Comparison of ENCODE assay signal across 14 mouse cellular contexts in genomic region chr17:35817226-35817625, GRCm38 (mm10). TPM values are rescaled to one million over a fixed set of nuclear protein-coding genes. Genes with fewer than 3 reads are reported as not detected.
DNase-seq lines count a peak whose midpoint lies in the region; ATAC-seq lines count a peak whose summit lies in the region.
"Had no signal": no experiment of that assay in that cellular context is flagged by ENCODE, and none has a peak within 500 bp of the region (broad histone marks: within the 10 kb centered on the region; RNA-seq: fewer than 3 reads in every experiment).

No protein-coding gene starts in this region.

- peaks cover 16% of the 10 kb centered on the region for H3K4me1 ChIP-seq in kidney, embryonic 14.5 days (ENCODE audit: control insufficient read depth, insufficient read depth, low read length)
- H3K4me1 ChIP-seq in embryonic facial prominence, embryonic 14.5 days (ENCODE audit: control insufficient read depth, insufficient read depth, low read length): peaks cover 51% of the 10 kb centered on the region
- H3K4me1 ChIP-seq in limb, embryonic 11.5 days (ENCODE audit: control insufficient read depth, insufficient read depth, low read length): peaks cover 8% of the 10 kb centered on the region; the same call in 1 of the 2 replicates

- H3K4me2 ChIP-seq in kidney, embryonic 14.5 days (replicated peaks; ENCODE audit: low read depth, low read length): no peak overlapping the region
- H3K4me2 ChIP-seq in embryonic facial prominence, embryonic 14.5 days (ENCODE audit: low read depth, low read length): peak overlapping the region; percentile 10; the same call in 1 of the 2 replicates
- H3K4me2 ChIP-seq in limb, embryonic 11.5 days (ENCODE audit: low read depth, severe bottlenecking): peak overlapping the region; percentile 17; the same call in 1 of the 2 replicates
- H3K4me2 ChIP-seq: hindbrain, embryonic 15.5 days had no signal

- no peak overlapping the region for H3K27ac ChIP-seq in kidney, embryonic 14.5 days (ENCODE audit: low read depth, low read length)
- peak overlapping the region; percentile 36 for H3K27ac ChIP-seq in embryonic facial prominence, embryonic 14.5 days (replicated peaks; ENCODE audit: low read depth, low read length)
- 0 out of 2 replicates have a peak overlapping the region, but pooled peaks have one; percentile 30 for H3K27ac ChIP-seq in limb, embryonic 11.5 days (replicated peaks; ENCODE audit: low read depth, low read length)
- H3K27ac ChIP-seq: heart, adult 2 months; hindbrain, embryonic 15.5 days had no signal

- peak; percentile 43 for DNase-seq in kidney, adult 11 months
- DNase-seq in embryo, embryonic 11 days: peak; percentile 47
- no peak for DNase-seq in embryonic facial prominence, embryonic 14.5 days (ENCODE audit: low spot score)
- DNase-seq in limb, embryonic 11.5 days (ENCODE audit: low spot score): peak; percentile 46
- DNase-seq in B cell, adult 2 months: no peak
- no peak for DNase-seq in urinary bladder, postnatal 25 days (ENCODE audit: low spot score)
- DNase-seq: adrenal gland, adult 2 months; cerebellum, postnatal 10 days; heart, adult 2 months; liver, postnatal 0 days; right cerebral cortex, postnatal 14 days; thymus, postnatal 36 days had no signal

- no peaks in the 10 kb centered on the region for H3K36me3 ChIP-seq in kidney, embryonic 14.5 days (ENCODE audit: control insufficient read depth, insufficient read depth, low read length)
- no peaks in the 10 kb centered on the region for H3K36me3 ChIP-seq in embryonic facial prominence, embryonic 14.5 days (ENCODE audit: control insufficient read depth, insufficient read depth, low read length)
- H3K36me3 ChIP-seq in limb, embryonic 11.5 days (ENCODE audit: control insufficient read depth, insufficient read depth, low read length): no peaks in the 10 kb centered on the region
- H3K36me3 ChIP-seq: hindbrain, embryonic 15.5 days had no signal

- no peak overlapping the region for H3K4me3 ChIP-seq in kidney, embryonic 14.5 days (ENCODE audit: low read length)
- no peak overlapping the region for H3K4me3 ChIP-seq in embryonic facial prominence, embryonic 14.5 days (ENCODE audit: low read depth, low read length)
- no peak overlapping the region for H3K4me3 ChIP-seq in limb, embryonic 11.5 days (ENCODE audit: low read depth, low read length)
- H3K4me3 ChIP-seq: heart, adult 2 months; hindbrain, embryonic 15.5 days had no signal

- H3K9ac ChIP-seq in kidney, embryonic 14.5 days (ENCODE audit: low read depth, low read length): no peak overlapping the region
- H3K9ac ChIP-seq in embryonic facial prominence, embryonic 14.5 days (ENCODE audit: low read depth, low read length): no peak overlapping the region
- H3K9ac ChIP-seq in limb, embryonic 11.5 days (ENCODE audit: low read length): 0 out of 2 replicates have a peak overlapping the region, but pooled peaks have one; percentile 30
- H3K9ac ChIP-seq: hindbrain, embryonic 15.5 days; liver, postnatal 0 days had no signal

- no peaks in the 10 kb centered on the region for H3K9me3 ChIP-seq in kidney, embryonic 14.5 days (ENCODE audit: control insufficient read depth, low read length)
- no peaks in the 10 kb centered on the region for H3K9me3 ChIP-seq in embryonic facial prominence, embryonic 14.5 days (ENCODE audit: control insufficient read depth, low read length)
- H3K9me3 ChIP-seq in limb, embryonic 11.5 days (ENCODE audit: control insufficient read depth, low read length): no peaks in the 10 kb centered on the region
- H3K9me3 ChIP-seq: hindbrain, embryonic 15.5 days had no signal

- 46% methylated on average over 10 of the region's 10 CpGs for WGBS in kidney, embryonic 14.5 days
- 17% methylated on average over 10 of the region's 10 CpGs for WGBS in embryonic facial prominence, embryonic 14.5 days
- 41% methylated on average over 10 of the region's 10 CpGs for WGBS in limb, embryonic 11.5 days

- no peaks in the 10 kb centered on the region for H3K27me3 ChIP-seq in kidney, embryonic 14.5 days (ENCODE audit: control insufficient read depth, insufficient read depth, low read length)
- no peaks in the 10 kb centered on the region for H3K27me3 ChIP-seq in embryonic facial prominence, embryonic 14.5 days (replicated peaks; ENCODE audit: control insufficient read depth, insufficient read depth, low read length)
- 0 out of 2 replicates have a peak, but pooled peaks cover 2% of the 10 kb centered on the region for H3K27me3 ChIP-seq in limb, embryonic 11.5 days (ENCODE audit: control insufficient read depth, insufficient read depth, low read length)

- no peak for ATAC-seq in kidney, embryonic 14.5 days (ENCODE audit: low FRiP score, low TSS enrichment)
- no peak for ATAC-seq in embryonic facial prominence, embryonic 14.5 days (ENCODE audit: low read depth)
- no peak for ATAC-seq in limb, embryonic 11.5 days (ENCODE audit: insufficient number of reproducible peaks, low FRiP score, low TSS enrichment, low read depth)
- ATAC-seq: liver, postnatal 0 days had no signal

RNA-seq across cellular contexts. Expression of gene Ier3, which starts 4.3 kb away (rescaled TPM):
- 6.8 and 7.7 TPM in 2 replicates for polyA plus RNA-seq in kidney, embryonic 14.5 days (2014; fragmentation: Nextera tagmentation; extraction: Ambion mirVana)
- polyA plus RNA-seq in embryonic facial prominence, embryonic 14.5 days (2014; fragmentation: Nextera tagmentation; extraction: Ambion mirVana): 10.1 and 10.3 TPM in 2 replicates
- 2.7 and 3.1 TPM in 2 replicates for polyA plus RNA-seq in limb, embryonic 11.5 days (2014; fragmentation: Nextera tagmentation; extraction: Ambion mirVana)

RNA-seq across cellular contexts. Expression of gene Flot1, which starts 5.8 kb away (rescaled TPM):
- 35.9 and 36.1 TPM in 2 replicates for polyA plus RNA-seq in kidney, embryonic 14.5 days (2014; fragmentation: Nextera tagmentation; extraction: Ambion mirVana)
- polyA plus RNA-seq in embryonic facial prominence, embryonic 14.5 days (2014; fragmentation: Nextera tagmentation; extraction: Ambion mirVana): 49.0 and 49.5 TPM in 2 replicates
- 47.1 and 47.8 TPM in 2 replicates for polyA plus RNA-seq in limb, embryonic 11.5 days (2014; fragmentation: Nextera tagmentation; extraction: Ambion mirVana)

RNA-seq across cellular contexts. Expression of gene Tubb5, which starts 20.9 kb away (rescaled TPM):
- 1,061 and 1,103 TPM in 2 replicates for polyA plus RNA-seq in kidney, embryonic 14.5 days (2014; fragmentation: Nextera tagmentation; extraction: Ambion mirVana)
- 736 and 832 TPM in 2 replicates for polyA plus RNA-seq in embryonic facial prominence, embryonic 14.5 days (2014; fragmentation: Nextera tagmentation; extraction: Ambion mirVana)
- polyA plus RNA-seq in limb, embryonic 11.5 days (2014; fragmentation: Nextera tagmentation; extraction: Ambion mirVana): 1,416 and 1,443 TPM in 2 replicates

RNA-seq across cellular contexts. Expression of gene Mdc1, which starts 24.1 kb away (rescaled TPM):
- polyA plus RNA-seq in kidney, embryonic 14.5 days (2014; fragmentation: Nextera tagmentation; extraction: Ambion mirVana): 13.1 and 16.5 TPM in 2 replicates
- polyA plus RNA-seq in embryonic facial prominence, embryonic 14.5 days (2014; fragmentation: Nextera tagmentation; extraction: Ambion mirVana): 10.2 and 14.8 TPM in 2 replicates
- 20.7 and 23.5 TPM in 2 replicates for polyA plus RNA-seq in limb, embryonic 11.5 days (2014; fragmentation: Nextera tagmentation; extraction: Ambion mirVana)

RNA-seq across cellular contexts. Expression of gene Nrm, which starts 43.9 kb away (rescaled TPM):
- 53.2 and 65.2 TPM in 2 replicates for polyA plus RNA-seq in kidney, embryonic 14.5 days (2014; fragmentation: Nextera tagmentation; extraction: Ambion mirVana)
- 47.7 and 55.4 TPM in 2 replicates for polyA plus RNA-seq in embryonic facial prominence, embryonic 14.5 days (2014; fragmentation: Nextera tagmentation; extraction: Ambion mirVana)
- polyA plus RNA-seq in limb, embryonic 11.5 days (2014; fragmentation: Nextera tagmentation; extraction: Ambion mirVana): 55.6 and 56.4 TPM in 2 replicates

Comparison
In these comparisons a context has a peak if more than half of its experiments do, and no peak if none do; other contexts are left out.
1. DNase-seq: peak in kidney, adult 11 months (single experiment), embryo, embryonic 11 days (single experiment) and limb, embryonic 11.5 days (single experiment); none in embryonic facial prominence, embryonic 14.5 days (single experiment), B cell, adult 2 months (0 of 2) and urinary bladder, postnatal 25 days (single experiment).